ENCODE assay signal across 10 mouse cellular contexts in the genomic region with DNA sequence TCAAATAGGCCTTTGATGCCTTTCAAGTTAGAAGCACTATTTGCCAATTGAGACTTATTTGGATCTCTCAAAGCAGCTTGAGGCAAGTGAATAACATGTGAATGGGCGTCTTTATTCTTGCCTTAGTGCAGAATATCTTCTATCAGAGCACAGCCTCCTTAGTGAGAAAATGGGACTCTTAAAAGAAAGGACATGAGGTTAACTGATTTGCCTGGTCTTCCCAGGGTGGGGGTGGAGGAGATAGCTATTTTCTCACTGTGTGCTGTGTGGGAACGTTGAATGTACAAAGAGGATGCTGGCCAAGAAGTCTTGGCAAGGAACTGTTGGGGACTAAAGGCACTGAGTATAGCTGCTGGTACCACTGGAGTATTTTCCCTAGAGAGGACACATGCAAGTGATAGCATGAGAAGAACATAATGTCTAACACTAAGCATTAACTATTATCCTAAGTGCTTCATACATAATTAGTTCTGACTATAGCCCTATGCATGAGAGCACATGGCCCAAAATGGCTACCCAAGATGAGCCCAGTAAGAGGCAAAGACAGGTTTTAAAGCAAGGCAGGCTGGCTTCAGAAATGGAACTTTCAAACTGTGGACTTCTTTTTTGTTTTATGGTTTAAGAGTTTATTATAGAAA. TPM values are rescaled to one million over a fixed set of nuclear protein-coding genes. Genes with fewer than 3 reads are reported as not detected.
DNase-seq lines count a peak whose midpoint lies in the region; ATAC-seq and TF ChIP-seq lines count a peak whose summit lies in the region.
"Had no signal": no experiment of that assay in that cellular context is flagged by ENCODE, and none has a peak within 500 bp of the region (broad histone marks: within the 10 kb centered on the region; RNA-seq: fewer than 3 reads in every experiment).

No protein-coding gene starts in this region.

- intact Hi-C loops in heart, postnatal 25 days (cut with DNase I), result loop anchor here (5.0 kb wide), 1 partner anchor 282 kb away; no protein-coding TSS in a partner anchor

- WGBS in neural tube, embryonic 11.5 days, result 42% methylated on average over 2 of the region's 2 CpGs
- 3% methylated on average over 2 of the region's 2 CpGs for whole genome bisulfite sequencing in forebrain, embryonic 16.5 days
- WGBS in hindbrain, postnatal 0 days, result 16% methylated on average over 2 of the region's 2 CpGs
- WGBS in neural tube, embryonic 15.5 days, result 23% methylated on average over 2 of the region's 2 CpGs

- no peaks in the 10 kb centered on the region for H3K4me1 ChIP-seq in neural tube, embryonic 11.5 days (ENCODE audit: control insufficient read depth, insufficient read depth, low read length)
- peaks cover 4% of the 10 kb centered on the region; the same call in 1 of the 2 replicates for H3K4me1 ChIP-seq in forebrain, embryonic 16.5 days (replicated peaks; ENCODE audit: control insufficient read depth, insufficient read depth, low read length)
- H3K4me1 ChIP-seq in hindbrain, postnatal 0 days (ENCODE audit: insufficient read depth, low read length), result no peaks in the 10 kb centered on the region
- H3K4me1 ChIP-seq in neural tube, embryonic 15.5 days, result no peaks in the 10 kb centered on the region

- H3K27me3 ChIP-seq in neural tube, embryonic 11.5 days (ENCODE audit: control insufficient read depth, insufficient read depth, low read length), result no peaks in the 10 kb centered on the region
- H3K27me3 ChIP-seq in forebrain, embryonic 16.5 days (replicated peaks; ENCODE audit: control insufficient read depth, insufficient read depth, low read length), result no peaks in the 10 kb centered on the region
- H3K27me3 ChIP-seq in hindbrain, postnatal 0 days (ENCODE audit: insufficient read depth, low read length), result no peaks in the 10 kb centered on the region
- H3K27me3 ChIP-seq in neural tube, embryonic 15.5 days (replicated peaks), result no peaks in the 10 kb centered on the region

- peak; percentile 12 for DNase-seq in neural tube, embryonic 11.5 days (ENCODE audit: low spot score)
- no peak for DNase-seq in neural tube, embryonic 10.5 days (ENCODE audit: extremely low spot score, low spot score)
- peak; percentile 63 for DNase-seq in hindbrain, postnatal 0 days (ENCODE audit: low spot score)
- DNase-seq in urinary bladder, adult 18-20 months (ENCODE audit: low spot score in 2 of 2), result no peak
- DNase-seq in heart, postnatal 25 days (ENCODE audit: low spot score), result no peak
- DNase-seq: cerebellum, adult 9-11 months had no signal

- no peaks in the 10 kb centered on the region for H3K9me3 ChIP-seq in neural tube, embryonic 11.5 days (ENCODE audit: control insufficient read depth, low read length)
- no peaks in the 10 kb centered on the region for H3K9me3 ChIP-seq in forebrain, embryonic 16.5 days (ENCODE audit: control insufficient read depth, low read length)
- H3K9me3 ChIP-seq in hindbrain, postnatal 0 days (ENCODE audit: low read length), result no peaks in the 10 kb centered on the region
- H3K9me3 ChIP-seq in neural tube, embryonic 15.5 days (replicated peaks), result no peaks in the 10 kb centered on the region
- H3K9me3 ChIP-seq: G1E had no signal

- no peaks in the 10 kb centered on the region for H3K36me3 ChIP-seq in neural tube, embryonic 11.5 days (ENCODE audit: control insufficient read depth, insufficient read depth, low read length)
- H3K36me3 ChIP-seq in forebrain, embryonic 16.5 days (ENCODE audit: control insufficient read depth, insufficient read depth), result no peaks in the 10 kb centered on the region
- H3K36me3 ChIP-seq in hindbrain, postnatal 0 days (ENCODE audit: insufficient read depth, low read length), result no peaks in the 10 kb centered on the region
- H3K36me3 ChIP-seq in neural tube, embryonic 15.5 days, result no peaks in the 10 kb centered on the region
- H3K36me3 ChIP-seq: G1E had no signal

- H3K9ac ChIP-seq in neural tube, embryonic 11.5 days (ENCODE audit: low read length), result no peak overlapping the region
- H3K9ac ChIP-seq in forebrain, embryonic 16.5 days (replicated peaks; ENCODE audit: low read depth, low read length), result no peak overlapping the region
- no peak overlapping the region for H3K9ac ChIP-seq in hindbrain, postnatal 0 days (replicated peaks; ENCODE audit: low read length)
- H3K9ac ChIP-seq in neural tube, embryonic 15.5 days (replicated peaks), result no peak overlapping the region

- ATAC-seq in neural tube, embryonic 11.5 days (ENCODE audit: insufficient read depth, low FRiP score, low TSS enrichment), result peak; percentile 54
- ATAC-seq in forebrain, embryonic 16.5 days, result peak; percentile 77
- peak; percentile 88 for ATAC-seq in hindbrain, postnatal 0 days
- peak; percentile 85 for ATAC-seq in neural tube, embryonic 15.5 days (ENCODE audit: low FRiP score)

- H3K27ac ChIP-seq in neural tube, embryonic 11.5 days (ENCODE audit: low read depth, low read length), result no peak overlapping the region
- H3K27ac ChIP-seq in forebrain, embryonic 16.5 days (ENCODE audit: low read length), result peak overlapping the region; percentile 25
- peak overlapping the region; percentile 71 for H3K27ac ChIP-seq in hindbrain, postnatal 0 days
- H3K27ac ChIP-seq in neural tube, embryonic 15.5 days (replicated peaks), result peak overlapping the region; percentile 60

- no peak overlapping the region for H3K4me3 ChIP-seq in neural tube, embryonic 11.5 days (ENCODE audit: low read depth, low read length)
- H3K4me3 ChIP-seq in forebrain, embryonic 16.5 days (replicated peaks; ENCODE audit: low read length), result no peak overlapping the region
- H3K4me3 ChIP-seq in hindbrain, postnatal 0 days (ENCODE audit: low read length), result no peak overlapping the region
- no peak overlapping the region for H3K4me3 ChIP-seq in neural tube, embryonic 15.5 days (replicated peaks)

- H3K4me2 ChIP-seq in neural tube, embryonic 11.5 days (ENCODE audit: low read depth), result no peak overlapping the region
- H3K4me2 ChIP-seq in forebrain, embryonic 16.5 days (ENCODE audit: low read length), result no peak overlapping the region
- peak overlapping the region; percentile 49; the same call in 1 of the 2 replicates for H3K4me2 ChIP-seq in hindbrain, postnatal 0 days (ENCODE audit: low read depth, low read length)
- H3K4me2 ChIP-seq in neural tube, embryonic 15.5 days, result no peak overlapping the region

- TF ChIP-seq CTCF in hindbrain, postnatal 0 days (IDR thresholded peaks at IDR 0.05; ENCODE audit: low read depth), result no peak

RNA-seq across cellular contexts. Expression of a gene that starts 40.4 kb away (rescaled TPM):
- polyA plus RNA-seq in neural tube, embryonic 11.5 days (2014; fragmentation: Nextera tagmentation; extraction: Ambion mirVana), result 933 and 940 TPM in 2 replicates
- polyA plus RNA-seq in forebrain, embryonic 16.5 days (2015; fragmentation: Nextera tagmentation; extraction: Ambion mirVana), result 1,407 and 1,717 TPM in 2 replicates
- total RNA-seq in hindbrain, postnatal 0 days (2014; rRNA removed), result 708 and 750 TPM in 2 replicates
- 3,353 and 3,880 TPM in 2 replicates for polyA plus RNA-seq in hindbrain, postnatal 0 days (2015; fragmentation: Nextera tagmentation; extraction: Ambion mirVana)
- polyA plus RNA-seq in neural tube, embryonic 15.5 days (2015; fragmentation: Nextera tagmentation; extraction: Ambion mirVana), result 1,724 and 2,236 TPM in 2 replicates
- total RNA-seq in heart, postnatal 25 days (2021), result 1 to 10 TPM in 1 of 2 experiments, under 1 TPM in 1; 0.34 to 1.6 TPM
- polyA plus RNA-seq: G1E; small intestine, adult 2 months had no signal

RNA-seq across cellular contexts. Expression of a gene that starts 49.9 kb away (rescaled TPM):
- polyA plus RNA-seq in neural tube, embryonic 11.5 days (2014; fragmentation: Nextera tagmentation; extraction: Ambion mirVana), result 14.0 and 14.3 TPM in 2 replicates
- polyA plus RNA-seq in forebrain, embryonic 16.5 days (2015; fragmentation: Nextera tagmentation; extraction: Ambion mirVana), result 17.3 and 19.5 TPM in 2 replicates
- 31.1 and 40.0 TPM in 2 replicates for total RNA-seq in hindbrain, postnatal 0 days (2014; rRNA removed)
- polyA plus RNA-seq in hindbrain, postnatal 0 days (2015; fragmentation: Nextera tagmentation; extraction: Ambion mirVana), result 45.2 and 46.0 TPM in 2 replicates
- polyA plus RNA-seq in neural tube, embryonic 15.5 days (2015; fragmentation: Nextera tagmentation; extraction: Ambion mirVana), result 34.4 and 37.3 TPM in 2 replicates
- 10 to 100 TPM; 52.4 to 54.1 TPM for total RNA-seq in heart, postnatal 25 days (2021)
- total RNA-seq: G1E had no signal
- polyA plus RNA-seq: G1E had no signal

Comparison
In these comparisons a context has a peak if more than half of its experiments do, and no peak if none do; other contexts are left out.
1. DNase-seq: peak in neural tube, embryonic 11.5 days (single experiment) and hindbrain, postnatal 0 days (single experiment); none in neural tube, embryonic 10.5 days (single experiment), urinary bladder, adult 18-20 months (0 of 2) and heart, postnatal 25 days (single experiment).
2. Peak in every context shown above with its lines, with median percentiles within 50 percentile points of each other: ATAC-seq.